Mouse (Mus musculus): ENCODE data around the gene Gm3409. TPM values are rescaled to one million over a fixed set of nuclear protein-coding genes. Genes with fewer than 3 reads are reported as not detected.

The Gm3409 gene
- polyA plus RNA-seq, 1 experiment from 2014 or later: not detected

DNA sequence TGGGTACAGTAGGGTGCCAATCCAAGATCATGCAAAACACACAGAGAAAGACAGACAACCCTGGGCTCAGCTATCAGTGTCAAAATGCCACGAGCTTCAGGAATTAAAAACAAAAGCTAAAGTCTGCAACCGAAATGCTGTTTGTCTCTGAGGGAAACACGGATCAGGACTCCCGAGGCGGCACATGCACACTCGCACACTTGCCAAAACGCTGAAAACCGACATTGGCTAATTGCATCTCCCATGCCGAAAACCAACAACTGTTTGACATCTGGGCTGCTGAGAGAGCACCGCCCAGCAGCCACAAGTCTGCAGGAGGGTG is 46.7 kb downstream of the Gm3409 start:
- no peaks in the 10 kb centered on the region for H3K36me3 ChIP-seq (replicated peaks)
- WGBS: 7% methylated on average over 10 of the region's 10 CpGs
- H3K4me1 ChIP-seq: peaks cover 10% of the 10 kb centered on the region; the same call in 1 of the 2 replicates
- no peaks in the 10 kb centered on the region for H3K9me3 ChIP-seq
- H3K4me3 ChIP-seq (replicated peaks): peak overlapping the region; percentile 60
- peak overlapping the region; percentile 96 for H3K4me2 ChIP-seq
- H3K27me3 ChIP-seq: peaks cover 61% of the 10 kb centered on the region
- no peak overlapping the region for H3K27ac ChIP-seq
- peak overlapping the region; percentile 60; the same call in 1 of the 2 replicates for H3K9ac ChIP-seq
- ATAC-seq (ENCODE audit: low FRiP score): no peak; the same call in 1 of the 2 replicates

DNA sequence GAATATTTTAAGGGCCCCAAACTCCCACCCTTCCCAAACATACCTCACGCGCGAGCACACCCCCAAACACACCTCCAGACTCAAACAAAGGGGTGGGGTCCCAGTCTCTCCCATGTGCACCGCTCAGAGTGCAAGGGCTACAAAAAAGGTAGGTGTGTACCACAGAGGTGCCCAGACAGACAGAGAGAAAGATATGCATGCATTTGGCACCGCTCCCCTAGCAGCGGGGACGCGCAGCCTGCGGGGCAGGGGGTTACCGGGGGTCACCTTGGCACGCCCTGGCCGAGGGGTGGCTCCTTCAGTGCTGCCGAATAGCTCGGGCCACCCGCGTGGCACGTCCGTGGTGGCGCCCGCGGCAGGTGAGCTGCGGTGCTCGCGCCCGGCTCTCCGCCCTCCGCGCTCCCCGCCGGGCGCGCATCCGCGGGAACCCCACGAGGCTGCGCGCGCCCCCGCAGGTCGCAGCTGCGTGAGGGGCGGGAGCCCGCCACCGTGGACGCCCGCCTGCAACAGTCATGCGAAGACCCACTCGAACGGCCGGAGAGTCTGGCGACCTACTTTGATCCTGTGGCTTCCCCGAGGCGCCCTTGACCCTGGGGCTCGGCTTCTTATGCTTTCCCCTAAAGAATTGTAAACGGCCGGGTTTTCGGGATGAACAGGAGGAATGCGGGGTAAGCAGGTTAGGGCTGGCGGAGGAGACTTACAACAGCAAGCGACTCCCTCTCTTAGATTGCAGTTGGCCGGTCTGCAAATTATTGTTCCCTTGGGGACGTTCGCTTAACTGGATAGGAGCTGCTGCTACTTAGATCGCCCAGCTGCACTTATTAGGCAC is 47.2 kb downstream of the Gm3409 start, which contains the start of gene Gpr12:
Gene Gpr12, minus strand, starts transcription at position 762 of the 829 bp plus-strand sequence.
- Histone ChIP-seq H3K4me2 (peak within 1 kb of the TSS; percentile 96), H3K27me3 (peaks cover 67% of the 10 kb centered on the region), H3K36me3 (replicated peaks) (no peaks in the 10 kb centered on the region), H3K27ac (no peak within 1 kb of the TSS), H3K4me3 (replicated peaks) (peak within 1 kb of the TSS; percentile 60), H3K9ac (peak within 1 kb of the TSS; percentile 60), H3K4me1 (peaks cover 10% of the 10 kb centered on the region; the same call in 1 of the 2 replicates), H3K9me3 (no peaks in the 10 kb centered on the region)
- ATAC-seq (ENCODE audit: low FRiP score): peak; percentile 73
- WGBS: 1% methylated on average over 63 of the region's 64 CpGs

DNA sequence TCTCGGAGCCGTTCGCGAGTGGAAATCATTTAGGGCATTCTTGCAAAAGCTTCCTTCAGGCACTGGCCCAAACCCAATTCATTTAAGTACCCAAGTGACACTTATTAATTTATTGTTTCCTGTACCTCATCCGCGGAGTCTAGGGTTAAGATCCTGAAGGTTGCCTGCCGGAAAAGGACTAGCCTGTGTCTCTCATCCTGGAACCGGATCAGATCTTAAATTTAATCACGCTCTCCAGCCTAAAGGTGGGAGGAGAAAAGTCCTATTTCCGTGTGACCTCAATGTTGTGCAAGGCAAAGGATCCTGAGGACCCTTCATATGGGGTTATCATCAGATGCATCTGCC is 47.8 kb downstream of the Gm3409 start:
- Histone ChIP-seq H3K36me3 (replicated peaks) (no peaks in the 10 kb centered on the region), H3K27me3 (peaks cover 73% of the 10 kb centered on the region), H3K4me1 (peaks cover 10% of the 10 kb centered on the region; the same call in 1 of the 2 replicates), H3K27ac (no peak overlapping the region), H3K9me3 (no peaks in the 10 kb centered on the region), H3K9ac (no peak overlapping the region; the same call in 1 of the 2 replicates), H3K4me2 (peak overlapping the region; percentile 96), H3K4me3 (replicated peaks) (peak overlapping the region; percentile 60)
- 14% methylated on average over 10 of the region's 10 CpGs for WGBS
- peak; percentile 43; the same call in 1 of the 2 replicates for ATAC-seq (ENCODE audit: low FRiP score)

DNA sequence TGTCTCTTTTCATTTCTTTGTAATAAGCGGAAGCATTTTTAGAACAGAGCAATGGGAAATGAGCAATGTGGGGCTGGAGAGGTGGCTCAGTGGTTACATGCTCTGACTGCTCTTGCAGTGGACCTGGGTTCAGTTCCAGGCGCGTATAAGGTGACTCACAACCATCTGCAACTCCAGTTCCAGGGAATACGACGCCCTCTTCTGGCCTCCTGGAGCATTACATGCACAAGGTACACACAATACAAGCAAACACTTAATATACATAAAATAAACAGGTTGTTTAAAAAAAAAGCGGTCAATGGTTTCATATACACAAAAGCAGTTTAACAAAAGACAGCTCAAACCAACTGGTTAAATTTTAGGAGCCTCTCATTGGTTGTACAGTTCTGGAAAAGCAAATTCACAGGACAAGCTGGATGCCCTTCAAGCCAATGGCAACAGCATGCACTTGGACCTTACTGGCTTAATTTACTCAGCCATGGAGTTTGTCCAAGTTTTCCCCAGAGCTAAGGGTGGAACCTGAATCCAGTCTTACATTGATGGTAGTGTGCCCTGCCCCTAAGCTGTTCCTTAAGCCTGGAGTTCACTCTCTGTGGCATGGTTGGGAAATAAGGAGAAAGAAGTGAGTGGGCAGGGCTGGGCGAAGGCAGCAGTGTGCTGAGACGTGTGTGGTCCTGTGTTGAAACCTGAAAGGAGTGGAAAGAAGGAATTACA is 49.1 kb downstream of the Gm3409 start:
- Histone ChIP-seq H3K9ac (no peak overlapping the region), H3K4me2 (no peak overlapping the region), H3K27ac (no peak overlapping the region), H3K9me3 (no peaks in the 10 kb centered on the region), H3K4me3 (replicated peaks) (no peak overlapping the region), H3K36me3 (replicated peaks) (no peaks in the 10 kb centered on the region), H3K4me1 (peaks cover 10% of the 10 kb centered on the region), H3K27me3 (peaks cover 85% of the 10 kb centered on the region)
- ATAC-seq (ENCODE audit: low FRiP score): no peak
- 72% methylated on average over 8 of the region's 8 CpGs for WGBS

Other genes starting within 250 kb of the Gm3409 start
- gene Wasf3, start 152.7 kb upstream of the Gm3409 start, polyA plus RNA-seq (2016; fragmentation: Nextera tagmentation; extraction: Ambion mirVana): 7.2 and 8.4 TPM in 2 replicates
- not detected in 2 replicates for gene Gm6408, start 55.7 kb upstream of the Gm3409 start, polyA plus RNA-seq (2016; fragmentation: Nextera tagmentation; extraction: Ambion mirVana)
- not detected in 2 replicates for gene Gm6370, start 46.3 kb upstream of the Gm3409 start, polyA plus RNA-seq (2016; fragmentation: Nextera tagmentation; extraction: Ambion mirVana)
- gene 4930449I24Rik, start 35.2 kb upstream of the Gm3409 start, polyA plus RNA-seq (2016; fragmentation: Nextera tagmentation; extraction: Ambion mirVana): not detected in 2 replicates
- not detected in 2 replicates for gene Gm3402, start 23.5 kb upstream of the Gm3409 start, polyA plus RNA-seq (2016; fragmentation: Nextera tagmentation; extraction: Ambion mirVana)
- gene Gm3404, start 11.8 kb upstream of the Gm3409 start, polyA plus RNA-seq (2016; fragmentation: Nextera tagmentation; extraction: Ambion mirVana): not detected in 2 replicates
- gene Gm3415, start 18.5 kb downstream of the Gm3409 start, polyA plus RNA-seq (2016; fragmentation: Nextera tagmentation; extraction: Ambion mirVana): not detected in 2 replicates
- 0.93 and 1.1 TPM in 2 replicates for gene Gpr12, start 47.6 kb downstream of the Gm3409 start, polyA plus RNA-seq (2016; fragmentation: Nextera tagmentation; extraction: Ambion mirVana)